Comparison of ENCODE assay signal across 23 mouse cellular contexts in genomic region chr7:81841439-81841838, GRCm38 (mm10). TPM values are rescaled to one million over a fixed set of nuclear protein-coding genes. Genes with fewer than 3 reads are reported as not detected.
DNase-seq lines count a peak whose midpoint lies in the region; ATAC-seq and TF ChIP-seq lines count a peak whose summit lies in the region.
"Had no signal": no experiment of that assay in that cellular context is flagged by ENCODE, and none has a peak within 500 bp of the region (broad histone marks: within the 10 kb centered on the region; RNA-seq: fewer than 3 reads in every experiment).

No protein-coding gene starts in this region.

- no peak for TF ChIP-seq POLR2A in MEL (IDR thresholded peaks at IDR 0.05; ENCODE audit: control insufficient read depth in 1 of 2, insufficient read depth in 1 of 2, low read depth in 1 of 2, low read length in 2 of 2, poor library complexity in 1 of 2)

- no peak for ATAC-seq in forebrain, embryonic 16.5 days
- ATAC-seq in forebrain, embryonic 11.5 days (replicated peaks; ENCODE audit: low FRiP score) = no peak
- ATAC-seq in neural tube, embryonic 15.5 days (ENCODE audit: low FRiP score) = no peak
- ATAC-seq: forebrain, embryonic 14.5 days; midbrain, embryonic 13.5 days had no signal

- no peak overlapping the region for H3K4me3 ChIP-seq in forebrain, embryonic 16.5 days (replicated peaks; ENCODE audit: low read length)
- no peak overlapping the region for H3K4me3 ChIP-seq in forebrain, embryonic 11.5 days (ENCODE audit: low read depth, low read length)
- H3K4me3 ChIP-seq in MEL (ENCODE audit: control insufficient read depth in 1 of 2, insufficient read depth in 1 of 2, low read depth in 2 of 2, low read length in 2 of 2) = no peak overlapping the region
- H3K4me3 ChIP-seq in neural tube, embryonic 15.5 days (replicated peaks) = no peak overlapping the region
- H3K4me3 ChIP-seq: liver, embryonic 15.5 days; midbrain, embryonic 13.5 days; neural tube, embryonic 12.5 days had no signal

- H3K79me2 ChIP-seq in MEL (ENCODE audit: control insufficient read depth, insufficient read depth, low read length, poor library complexity) = no peaks in the 10 kb centered on the region

- no peaks in the 10 kb centered on the region for H3K9me3 ChIP-seq in forebrain, embryonic 16.5 days (ENCODE audit: control insufficient read depth, low read length)
- no peaks in the 10 kb centered on the region for H3K9me3 ChIP-seq in forebrain, embryonic 11.5 days (ENCODE audit: control insufficient read depth, low read length)
- H3K9me3 ChIP-seq in MEL (replicated peaks; ENCODE audit: insufficient read depth, low read length) = no peaks in the 10 kb centered on the region
- H3K9me3 ChIP-seq in neural tube, embryonic 15.5 days (replicated peaks) = no peaks in the 10 kb centered on the region
- H3K9me3 ChIP-seq: liver, embryonic 15.5 days; midbrain, embryonic 13.5 days; neural tube, embryonic 12.5 days had no signal

- no peak overlapping the region for H3K9ac ChIP-seq in forebrain, embryonic 16.5 days (replicated peaks; ENCODE audit: low read depth, low read length)
- no peak overlapping the region for H3K9ac ChIP-seq in forebrain, embryonic 11.5 days (ENCODE audit: low read length)
- no peak overlapping the region for H3K9ac ChIP-seq in MEL (ENCODE audit: control insufficient read depth, low read depth, low read length, poor library complexity, severe bottlenecking)
- no peak overlapping the region for H3K9ac ChIP-seq in neural tube, embryonic 15.5 days (replicated peaks)
- H3K9ac ChIP-seq: liver, embryonic 15.5 days; midbrain, embryonic 13.5 days; neural tube, embryonic 12.5 days had no signal

- no peaks in the 10 kb centered on the region for H3K36me3 ChIP-seq in forebrain, embryonic 16.5 days (ENCODE audit: control insufficient read depth, insufficient read depth)
- H3K36me3 ChIP-seq in forebrain, embryonic 11.5 days (ENCODE audit: control insufficient read depth, insufficient read depth, low read length) = no peaks in the 10 kb centered on the region
- H3K36me3 ChIP-seq in MEL (ENCODE audit: control insufficient read depth in 1 of 2, insufficient read depth in 2 of 2, low read length in 2 of 2) = no peaks in the 10 kb centered on the region
- H3K36me3 ChIP-seq in neural tube, embryonic 15.5 days = no peaks in the 10 kb centered on the region
- H3K36me3 ChIP-seq: liver, embryonic 15.5 days; midbrain, embryonic 13.5 days; neural tube, embryonic 12.5 days had no signal

- H3K4me2 ChIP-seq in forebrain, embryonic 16.5 days (ENCODE audit: low read length) = no peak overlapping the region
- H3K4me2 ChIP-seq in forebrain, embryonic 11.5 days (ENCODE audit: low read depth, low read length, severe bottlenecking) = no peak overlapping the region
- no peak overlapping the region for H3K4me2 ChIP-seq in neural tube, embryonic 15.5 days
- H3K4me2 ChIP-seq: liver, embryonic 15.5 days; midbrain, embryonic 13.5 days; neural tube, embryonic 12.5 days had no signal

- WGBS in forebrain, embryonic 16.5 days = 88% methylated on average over 6 of the region's 6 CpGs
- 88% methylated on average over 6 of the region's 6 CpGs for WGBS in forebrain, embryonic 11.5 days
- WGBS in neural tube, embryonic 15.5 days = 93% methylated on average over 6 of the region's 6 CpGs

- no peak for TF ChIP-seq EP300 in MEL (IDR thresholded peaks at IDR 0.05; ENCODE audit: low read depth in 1 of 2, low read length in 2 of 2)

- no peak for TF ChIP-seq RAD21 in MEL (IDR thresholded peaks at IDR 0.05; ENCODE audit: low read depth, low read length)

- peaks cover 10% of the 10 kb centered on the region for H3K4me1 ChIP-seq in forebrain, embryonic 16.5 days (replicated peaks; ENCODE audit: control insufficient read depth, insufficient read depth, low read length)
- no peaks in the 10 kb centered on the region for H3K4me1 ChIP-seq in forebrain, embryonic 11.5 days (replicated peaks; ENCODE audit: control insufficient read depth, insufficient read depth, low read length)
- no peaks in the 10 kb centered on the region for H3K4me1 ChIP-seq in MEL (ENCODE audit: control insufficient read depth in 1 of 2, insufficient read depth in 2 of 2, low read length in 2 of 2)
- H3K4me1 ChIP-seq in neural tube, embryonic 15.5 days = no peaks in the 10 kb centered on the region
- H3K4me1 ChIP-seq: liver, embryonic 15.5 days; midbrain, embryonic 13.5 days; neural tube, embryonic 12.5 days had no signal

- intact Hi-C loops in heart, postnatal 36 days (cut with DNase I) = no loop called here

- H3K27me3 ChIP-seq in forebrain, embryonic 16.5 days (replicated peaks; ENCODE audit: control insufficient read depth, insufficient read depth, low read length) = no peaks in the 10 kb centered on the region
- H3K27me3 ChIP-seq in forebrain, embryonic 11.5 days (ENCODE audit: control insufficient read depth, insufficient read depth, low read length) = no peaks in the 10 kb centered on the region
- peaks cover 0 to 5% of the 10 kb centered on the region in 2 experiments; a peak in 1 of 4 replicates for H3K27me3 ChIP-seq in MEL (ENCODE audit: control insufficient read depth in 1 of 2, insufficient read depth in 2 of 2, low read length in 2 of 2)
- H3K27me3 ChIP-seq in neural tube, embryonic 15.5 days (replicated peaks) = no peaks in the 10 kb centered on the region
- H3K27me3 ChIP-seq: midbrain, embryonic 13.5 days; neural tube, embryonic 12.5 days had no signal

- TF ChIP-seq CTCF in MEL (IDR thresholded peaks at IDR 0.05 in 2 of 3, conservative IDR thresholded peaks at IDR 0.05 in 1 of 3; ENCODE audit: control insufficient read depth in 1 of 3, insufficient read depth in 1 of 3, low read depth in 2 of 3, low read length in 3 of 3, poor library complexity in 1 of 3, severe bottlenecking in 1 of 3) = no peak

- no peak for DNase-seq in forebrain, embryonic 11.5 days (ENCODE audit: low spot score)
- peak; percentile 44 for DNase-seq in kidney, adult 18-20 months
- no peak for DNase-seq in kidney, postnatal 4 days
- DNase-seq in MEL (ENCODE audit: low read depth, low spot score) = no peak
- DNase-seq in heart, postnatal 36 days = peak; percentile 40 to 44
- DNase-seq: B cell, adult 2 months; cerebellum, adult 11 months; cerebellum, postnatal 36 days; lung, postnatal 4 days; retina, postnatal 1 day had no signal

- peak overlapping the region; percentile 55 for H3K27ac ChIP-seq in forebrain, embryonic 16.5 days (ENCODE audit: low read length)
- no peak overlapping the region for H3K27ac ChIP-seq in forebrain, embryonic 11.5 days (ENCODE audit: low read depth, low read length)
- no peak overlapping the region for H3K27ac ChIP-seq in MEL (ENCODE audit: control insufficient read depth, low read depth, low read length)
- H3K27ac ChIP-seq in neural tube, embryonic 15.5 days (replicated peaks) = no peak overlapping the region
- H3K27ac ChIP-seq: liver, embryonic 15.5 days; midbrain, embryonic 13.5 days; neural tube, embryonic 12.5 days had no signal

TF ChIP-seq in MEL, 35 proteins besides CTCF, POLR2A, EP300 and RAD21:
- TF ChIP-seq HCFC1 (IDR thresholded peaks at IDR 0.05; ENCODE audit: low read depth, low read length) (no peak), ETS1 (IDR thresholded peaks at IDR 0.05; ENCODE audit: low read depth, low read length) (no peak), USF1 (IDR thresholded peaks at IDR 0.05; ENCODE audit: low read depth, low read length) (peak; percentile 54; the same call in 1 of the 2 replicates), MAZ (IDR thresholded peaks at IDR 0.05; ENCODE audit: low read depth, low read length) (no peak), SIN3A (IDR thresholded peaks at IDR 0.05; ENCODE audit: low read length) (no peak)

RNA-seq across cellular contexts. Expression of gene Btbd1, which starts 12.2 kb away (rescaled TPM):
- 99.0 and 109 TPM in 2 replicates for polyA plus RNA-seq in forebrain, embryonic 16.5 days (2015; fragmentation: Nextera tagmentation; extraction: Ambion mirVana)
- 97.6 and 102 TPM in 2 replicates for polyA plus RNA-seq in forebrain, embryonic 11.5 days (2014; fragmentation: Nextera tagmentation; extraction: Ambion mirVana)
- total RNA-seq in MEL (2012; rRNA removed) = 31.0 and 36.0 TPM in 2 replicates
- polyA plus RNA-seq in MEL (2012; ENCODE audit: insufficient read depth in 1 of 2, insufficient read length in 2 of 2, low read depth in 1 of 2, low replicate concordance in 2 of 2, missing spikeins in 1 of 2) = 10 to 100 TPM in 1 of 2 experiments, not detected in 1; 62.0 TPM
- total RNA-seq in heart, postnatal 36 days (2021) = 100 to 1,000 TPM; 135 to 137 TPM
- polyA plus RNA-seq in neural tube, embryonic 15.5 days (2015; fragmentation: Nextera tagmentation; extraction: Ambion mirVana) = 93.1 and 96.6 TPM in 2 replicates

RNA-seq across cellular contexts. Expression of gene Gm10160, which starts 14.2 kb away (rescaled TPM):
- not detected in 2 replicates for polyA plus RNA-seq in forebrain, embryonic 16.5 days (2015; fragmentation: Nextera tagmentation; extraction: Ambion mirVana)
- polyA plus RNA-seq in forebrain, embryonic 11.5 days (2014; fragmentation: Nextera tagmentation; extraction: Ambion mirVana) = not detected in 2 replicates
- not detected in 2 replicates for total RNA-seq in MEL (2012; rRNA removed)
- polyA plus RNA-seq in MEL (2012; ENCODE audit: insufficient read depth in 1 of 2, insufficient read length in 2 of 2, low read depth in 1 of 2, low replicate concordance in 2 of 2, missing spikeins in 1 of 2) = not detected
- total RNA-seq in heart, postnatal 36 days (2021) = not detected
- not detected in 2 replicates for polyA plus RNA-seq in neural tube, embryonic 15.5 days (2015; fragmentation: Nextera tagmentation; extraction: Ambion mirVana)
- total RNA-seq: granulocyte monocyte progenitor cell, adult 5-6 weeks; layer of hippocampus, postnatal 25 days had no signal
- polyA plus RNA-seq: embryonic facial prominence, embryonic 14.5 days; forebrain, embryonic 14.5 days; hindbrain, embryonic 11.5 days; intestine, embryonic 14.5 days; limb, embryonic 11.5 days; liver, embryonic 15.5 days; midbrain, embryonic 13.5 days; neural tube, embryonic 12.5 days; spleen, adult 2 months had no signal

RNA-seq across cellular contexts. Expression of gene Tm6sf1, which starts 17.4 kb away (rescaled TPM):
- 8.3 and 8.5 TPM in 2 replicates for polyA plus RNA-seq in forebrain, embryonic 16.5 days (2015; fragmentation: Nextera tagmentation; extraction: Ambion mirVana)
- polyA plus RNA-seq in forebrain, embryonic 11.5 days (2014; fragmentation: Nextera tagmentation; extraction: Ambion mirVana) = 11.4 and 14.3 TPM in 2 replicates
- total RNA-seq in MEL (2012; rRNA removed) = 0.35 and 0.39 TPM in 2 replicates
- polyA plus RNA-seq in MEL (2012; ENCODE audit: insufficient read depth in 1 of 2, insufficient read length in 2 of 2, low read depth in 1 of 2, low replicate concordance in 2 of 2, missing spikeins in 1 of 2) = 1 to 10 TPM in 1 of 2 experiments, not detected in 1; 8.6 TPM
- 10 to 100 TPM in 1 of 2 experiments, 1 to 10 TPM in 1; 9.1 to 14.4 TPM for total RNA-seq in heart, postnatal 36 days (2021)
- 15.1 and 25.6 TPM in 2 replicates for polyA plus RNA-seq in neural tube, embryonic 15.5 days (2015; fragmentation: Nextera tagmentation; extraction: Ambion mirVana)

RNA-seq across cellular contexts. Expression of gene 3110040N11Rik, which starts 52.2 kb away (rescaled TPM):
- polyA plus RNA-seq in forebrain, embryonic 16.5 days (2015; fragmentation: Nextera tagmentation; extraction: Ambion mirVana) = 49.4 and 51.0 TPM in 2 replicates
- 31.9 and 41.2 TPM in 2 replicates for polyA plus RNA-seq in forebrain, embryonic 11.5 days (2014; fragmentation: Nextera tagmentation; extraction: Ambion mirVana)
- total RNA-seq in MEL (2012; rRNA removed) = 35.7 and 51.4 TPM in 2 replicates
- polyA plus RNA-seq in MEL (2012; ENCODE audit: insufficient read depth in 1 of 2, insufficient read length in 2 of 2, low read depth in 1 of 2, low replicate concordance in 2 of 2, missing spikeins in 1 of 2) = 10 to 100 TPM in 1 of 2 experiments, not detected in 1; 61.7 TPM
- 10 to 100 TPM; 25.9 to 26.2 TPM for total RNA-seq in heart, postnatal 36 days (2021)
- 49.9 and 52.9 TPM in 2 replicates for polyA plus RNA-seq in neural tube, embryonic 15.5 days (2015; fragmentation: Nextera tagmentation; extraction: Ambion mirVana)

Comparison
In these comparisons a context has a peak if more than half of its experiments do, and no peak if none do; other contexts are left out.
1. DNase-seq: peak in kidney, adult 18-20 months (single experiment) and heart, postnatal 36 days (2 of 2); none in forebrain, embryonic 11.5 days (single experiment), kidney, postnatal 4 days (0 of 2) and MEL (single experiment).